Mouse (Mus musculus) adrenal gland, adult 8-10 months (tissue): ENCODE measurements around the gene Grpel1. TPM values are rescaled to one million over a fixed set of nuclear protein-coding genes. Genes with fewer than 3 reads are reported as not detected.
A peak's percentile ranks its signal among the peaks of the same experiment; 100 is the strongest.

Source experiments
- DNase-seq: peaks from one replicate; pipeline ENCODE4 v3.0.0; 2022
- total RNA-seq, 4 experiments: library from RNA; stranded (reverse); gene quantifications; 2 replicates each; pipeline ENCODE4 v1.2.4; 2022

Grpel1 gene
- total RNA-seq, 4 experiments from 2014 or later = 53.4 to 69.1 (median 62.6) TPM

GRCm38 (mm10) chr5:36462810-36463209 is 2.0 kb upstream of the Grpel1 start:
- peak; percentile 63 for DNase-seq

GRCm38 (mm10) chr5:36463391-36463790 is 1.4 kb upstream of the Grpel1 start:
- no peak for DNase-seq

- DNase-seq = no peak
These were observed 1.1 kb downstream of the Grpel1 start for GRCm38 (mm10) chr5:36465889-36466288.

GRCm38 (mm10) chr5:36471206-36471605 is 6.4 kb downstream of the Grpel1 start:
- no peak for DNase-seq

GRCm38 (mm10) chr5:36472876-36473655 is 8.3 kb downstream of the Grpel1 start:
- DNase-seq = no peak

- DNase-seq = no peak
These were observed 9.5 kb downstream of the Grpel1 start for GRCm38 (mm10) chr5:36474283-36474682.

- DNase-seq = no peak
These were observed 12.7 kb downstream of the Grpel1 start for GRCm38 (mm10) chr5:36477486-36477885.

GRCm38 (mm10) chr5:36478540-36479420 is 14.0 kb downstream of the Grpel1 start:
- DNase-seq = no peak

- no peak for DNase-seq
These were observed 14.9 kb downstream of the Grpel1 start for GRCm38 (mm10) chr5:36479735-36480134.

- no peak for DNase-seq
These were observed 15.6 kb downstream of the Grpel1 start for GRCm38 (mm10) chr5:36480398-36480797.

GRCm38 (mm10) chr5:36481114-36481513 is 16.3 kb downstream of the Grpel1 start:
- no peak for DNase-seq

GRCm38 (mm10) chr5:36483203-36484101 is 18.7 kb downstream of the Grpel1 start:
- no peak for DNase-seq

GRCm38 (mm10) chr5:36484171-36484990 is 19.6 kb downstream of the Grpel1 start, which contains the start of the genes Tada2b and Ccdc96:
Gene Tada2b (minus strand): TSS chr5:36484285.
Gene Ccdc96 (plus strand): TSS chr5:36484588.
- peak; percentile 98 for DNase-seq

- no peak for DNase-seq
These were observed 20.5 kb downstream of the Grpel1 start for GRCm38 (mm10) chr5:36485306-36485705.

- no peak for DNase-seq
These were observed 24.4 kb downstream of the Grpel1 start for GRCm38 (mm10) chr5:36489225-36489624.

GRCm38 (mm10) chr5:36493919-36494318 is 29.1 kb downstream of the Grpel1 start:
- DNase-seq = no peak

- DNase-seq = no peak
These were observed 29.9 kb downstream of the Grpel1 start for GRCm38 (mm10) chr5:36494709-36495108.

- no peak for DNase-seq
These were observed 40.4 kb downstream of the Grpel1 start for GRCm38 (mm10) chr5:36505235-36505634.

- no peak for DNase-seq
These were observed 40.8 kb downstream of the Grpel1 start for GRCm38 (mm10) chr5:36505643-36506042.

- DNase-seq = no peak
These were observed 43.6 kb downstream of the Grpel1 start for GRCm38 (mm10) chr5:36508351-36508750.

GRCm38 (mm10) chr5:36510956-36511355 is 46.2 kb downstream of the Grpel1 start:
- no peak for DNase-seq
